Mouse (Mus musculus) CH12.LX (cell line): ENCODE results near the gene S1pr4.

Experiments used
- CHD2 ChIP-seq: IDR thresholded peaks from 2 replicates; pipeline ENCODE4 v1.6.1; 2011; ENCODE audit warnings: low read length, improper control_type of control experiment
- CTCF ChIP-seq, 2 experiments: IDR thresholded peaks in 1 of 2; conservative IDR thresholded peaks in 1 of 2; 2 replicates each; pipeline ENCODE4 v1.5.1; 2011 to 2012; ENCODE audit warnings: low read depth in 2 of 2, low read length in 2 of 2, improper control_type of control experiment in 1 of 2, inconsistent platforms in 1 of 2, mild to moderate bottlenecking in 1 of 2, moderate library complexity in 1 of 2
- EP300 ChIP-seq: IDR thresholded peaks from 2 replicates; pipeline ENCODE4 v1.6.1; 2011; ENCODE audit warnings: low read length, improper control_type of control experiment
- HCFC1 ChIP-seq: IDR thresholded peaks from 2 replicates; pipeline ENCODE4 v1.6.1; 2012; ENCODE audit warnings: low read depth, mild to moderate bottlenecking, inconsistent platforms, low read length, improper control_type of control experiment
- JUND ChIP-seq: conservative IDR thresholded peaks from 2 replicates; pipeline ENCODE4 v1.6.1; 2011; ENCODE audit warnings: low read depth, low read length, improper control_type of control experiment
- MAX ChIP-seq: IDR thresholded peaks from 2 replicates; pipeline ENCODE4 v1.6.1; 2011; ENCODE audit warnings: low read length, improper control_type of control experiment
- MEF2A ChIP-seq: IDR thresholded peaks from 2 replicates; pipeline ENCODE4 v1.6.1; 2014; ENCODE audit warnings: low read depth, mild to moderate bottlenecking, inconsistent platforms, low read length, improper control_type of control experiment, borderline replicate concordance
- NRF1 ChIP-seq: IDR thresholded peaks from 2 replicates; pipeline ENCODE4 v1.6.1; 2014; ENCODE audit warnings: low read depth, mild to moderate bottlenecking, inconsistent platforms, low read length, improper control_type of control experiment, moderate library complexity
- POLR2A ChIP-seq: IDR thresholded peaks from 2 replicates; pipeline ENCODE4 v1.6.1; 2011; ENCODE audit warnings: low read depth, mild to moderate bottlenecking, improper control_type of control experiment, low read length
- POLR2AphosphoS2 ChIP-seq: IDR thresholded peaks from 2 replicates; pipeline ENCODE4 v1.6.1; 2011; ENCODE audit warnings: low read depth, low read length, improper control_type of control experiment
- SMC3 ChIP-seq: IDR thresholded peaks from 2 replicates; pipeline ENCODE4 v1.6.1; 2011; ENCODE audit warnings: low read depth, low read length, improper control_type of control experiment
- TCF12 ChIP-seq: IDR thresholded peaks from 2 replicates; pipeline ENCODE4 v1.6.1; 2014; ENCODE audit warnings: low read depth, mild to moderate bottlenecking, inconsistent platforms, low read length, improper control_type of control experiment
- USF2 ChIP-seq: conservative IDR thresholded peaks from 2 replicates; pipeline ENCODE4 v1.6.1; 2011; ENCODE audit warnings: low read depth, low read length, improper control_type of control experiment

- TF ChIP-seq POLR2A = no peak
- no peak for TF ChIP-seq MAX
- TF ChIP-seq JUND = no peak
- TF ChIP-seq CTCF (conservative IDR thresholded peaks at IDR 0.05 in 1 of 2, IDR thresholded peaks at IDR 0.05 in 1 of 2; ENCODE audit: low read depth in 2 of 2, low read length in 2 of 2) = no peak
- TF ChIP-seq TCF12 = no peak
- no peak for TF ChIP-seq HCFC1
- no peak for TF ChIP-seq NRF1
- TF ChIP-seq EP300 = no peak
- no peak for TF ChIP-seq CHD2
- no peak for TF ChIP-seq POLR2AphosphoS2
- no peak for TF ChIP-seq SMC3
- TF ChIP-seq MEF2A = no peak
- TF ChIP-seq USF2 = no peak
These were observed 46.4 kb upstream of the S1pr4 start for GRCm38 (mm10) chr10:81546332-81546731.
